ENCODE assay signal across 13 mouse cellular contexts in the genomic region with DNA sequence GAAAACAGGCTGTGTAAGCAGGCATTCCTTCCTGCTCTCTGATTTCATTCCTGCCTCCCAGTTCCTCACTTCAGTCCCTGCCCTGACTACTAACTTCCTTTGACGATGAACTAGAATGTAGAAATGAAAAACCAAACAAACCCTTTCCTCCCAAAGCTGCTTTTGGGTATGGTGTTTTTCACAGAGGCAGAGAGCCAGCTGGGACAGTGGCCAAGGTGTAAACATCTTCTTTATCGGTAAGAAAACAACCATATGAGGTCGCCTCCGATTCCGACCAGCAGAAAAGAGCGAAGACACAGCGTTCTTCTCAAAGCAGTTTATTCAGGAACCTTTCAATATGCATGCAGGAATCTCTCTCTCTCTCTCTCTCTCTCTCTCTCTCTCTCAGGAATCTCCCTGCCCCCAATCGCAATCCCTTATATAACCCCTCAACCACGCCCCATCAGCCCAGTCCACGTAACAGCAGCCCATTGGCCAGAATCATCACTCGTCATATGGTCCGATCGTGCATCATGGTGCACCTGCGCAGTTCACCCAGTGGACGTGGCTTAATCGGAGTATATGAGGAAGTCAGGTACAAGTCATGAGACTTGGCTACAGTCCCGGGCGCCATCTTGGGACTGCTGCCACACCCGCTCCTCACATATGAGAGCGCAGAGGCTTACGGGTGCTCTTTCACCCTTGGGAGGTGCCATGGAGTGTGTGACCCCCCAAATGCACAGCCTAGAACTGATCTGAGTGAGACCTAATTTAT.
"Had no signal": no experiment of that assay in that cellular context is flagged by ENCODE, and none has a peak within 500 bp of the region (broad histone marks: within the 10 kb centered on the region; RNA-seq: fewer than 3 reads in every experiment).

No protein-coding gene starts in this region.

- ATAC-seq: intestine, embryonic 16.5 days; midbrain, embryonic 16.5 days had no signal

- H3K36me3 ChIP-seq: kidney, embryonic 15.5 days; limb, embryonic 15.5 days; lung, embryonic 15.5 days; midbrain, embryonic 12.5 days had no signal

- H3K27ac ChIP-seq: kidney, embryonic 15.5 days; limb, embryonic 15.5 days; liver, embryonic 14.5 days; lung, embryonic 15.5 days; midbrain, embryonic 12.5 days; stomach, postnatal 0 days had no signal

- DNase-seq: kidney, adult 2 months; kidney, postnatal 14 days; right cerebral cortex, adult 18-20 months; right cerebral cortex, postnatal 25 days; thymus, postnatal 36 days had no signal

- H3K4me3 ChIP-seq: kidney, embryonic 15.5 days; limb, embryonic 15.5 days; lung, embryonic 15.5 days; midbrain, embryonic 12.5 days had no signal

- H3K9ac ChIP-seq: kidney, embryonic 15.5 days; limb, embryonic 15.5 days; liver, embryonic 14.5 days; lung, embryonic 15.5 days; midbrain, embryonic 12.5 days had no signal

- H3K27me3 ChIP-seq: lung, embryonic 15.5 days had no signal

- H3K4me2 ChIP-seq: kidney, embryonic 15.5 days; limb, embryonic 15.5 days; lung, embryonic 15.5 days; midbrain, embryonic 12.5 days had no signal

- H3K9me3 ChIP-seq: kidney, embryonic 15.5 days; limb, embryonic 15.5 days; lung, embryonic 15.5 days; midbrain, embryonic 12.5 days had no signal
